Mouse (Mus musculus) heart, embryonic 13.5 days (tissue): Measurements from ENCODE around the gene Cyp27a1. TPM values are rescaled to one million over a fixed set of nuclear protein-coding genes. Genes with fewer than 3 reads are reported as not detected.
A peak's percentile ranks its signal among the peaks of the same experiment; 100 is the strongest.

Experiments used
- ATAC-seq: fragments of 200-750 bp; cut with Nextera tagmentation; 2 replicates; pipeline ENCODE4 v1.8.0; 2017; ENCODE audit warnings: moderate TSS enrichment; ENCODE audit not compliant: insufficient number of reproducible peaks, low FRiP score, low TSS enrichment; ENCODE audit errors: extremely low read depth
- H3K27ac ChIP-seq: fragments of 300-500 bp; sonication (generic); replicated peaks from 2 replicates; pipeline ENCODE4 v1.5.1; 2015; ENCODE audit warnings: moderate library complexity, mild to moderate bottlenecking, inconsistent platforms
- H3K27me3 ChIP-seq: fragments of 300-500 bp; sonication (generic); replicated peaks from 2 replicates; pipeline ENCODE4 v1.6.1; 2015; ENCODE audit warnings: mild to moderate bottlenecking, inconsistent platforms
- H3K36me3 ChIP-seq: fragments of 300-500 bp; sonication (generic); 2 replicates; pipeline ENCODE4 v1.6.1; 2015; ENCODE audit warnings: mild to moderate bottlenecking, inconsistent platforms
- H3K4me1 ChIP-seq: fragments of 300-500 bp; sonication (generic); 2 replicates; pipeline ENCODE4 v1.6.1; 2015; ENCODE audit warnings: inconsistent platforms
- H3K4me2 ChIP-seq: fragments of 300-500 bp; sonication (generic); 2 replicates; pipeline ENCODE4 v1.6.1; 2015; ENCODE audit warnings: inconsistent platforms, mild to moderate bottlenecking, moderate library complexity
- H3K4me3 ChIP-seq: fragments of 300-500 bp; sonication (generic); 2 replicates; pipeline ENCODE4 v1.5.1; 2015; ENCODE audit warnings: moderate library complexity, mild to moderate bottlenecking, inconsistent platforms
- H3K9ac ChIP-seq: fragments of 300-500 bp; sonication (generic); 2 replicates; pipeline ENCODE4 v1.6.1; 2015; ENCODE audit warnings: inconsistent platforms, mild to moderate bottlenecking, moderate library complexity
- H3K9me3 ChIP-seq: fragments of 300-500 bp; sonication (generic); 2 replicates; pipeline ENCODE4 v1.6.1; 2016; ENCODE audit warnings: inconsistent platforms
- WGBS: fragments of 180-500 bp; shearing (Covaris S2); methylation state at CpG from one replicate; pipeline ENCODE4 v1.1.7; 2015; ENCODE audit warnings: mixed read lengths; 5-methylcytosine and 5-hydroxymethylcytosine counted together
- polyA plus RNA-seq: library from polyadenylated mRNA; unstranded; fragments of >200 nt; fragmentation: Nextera tagmentation; extraction: Ambion mirVana; gene quantifications from 2 replicates; pipeline ENCODE4 v1.2.1, GENCODE M21; 2015

The Cyp27a1 gene
- 11.1 and 11.3 TPM in 2 replicates for polyA plus RNA-seq

DNA sequence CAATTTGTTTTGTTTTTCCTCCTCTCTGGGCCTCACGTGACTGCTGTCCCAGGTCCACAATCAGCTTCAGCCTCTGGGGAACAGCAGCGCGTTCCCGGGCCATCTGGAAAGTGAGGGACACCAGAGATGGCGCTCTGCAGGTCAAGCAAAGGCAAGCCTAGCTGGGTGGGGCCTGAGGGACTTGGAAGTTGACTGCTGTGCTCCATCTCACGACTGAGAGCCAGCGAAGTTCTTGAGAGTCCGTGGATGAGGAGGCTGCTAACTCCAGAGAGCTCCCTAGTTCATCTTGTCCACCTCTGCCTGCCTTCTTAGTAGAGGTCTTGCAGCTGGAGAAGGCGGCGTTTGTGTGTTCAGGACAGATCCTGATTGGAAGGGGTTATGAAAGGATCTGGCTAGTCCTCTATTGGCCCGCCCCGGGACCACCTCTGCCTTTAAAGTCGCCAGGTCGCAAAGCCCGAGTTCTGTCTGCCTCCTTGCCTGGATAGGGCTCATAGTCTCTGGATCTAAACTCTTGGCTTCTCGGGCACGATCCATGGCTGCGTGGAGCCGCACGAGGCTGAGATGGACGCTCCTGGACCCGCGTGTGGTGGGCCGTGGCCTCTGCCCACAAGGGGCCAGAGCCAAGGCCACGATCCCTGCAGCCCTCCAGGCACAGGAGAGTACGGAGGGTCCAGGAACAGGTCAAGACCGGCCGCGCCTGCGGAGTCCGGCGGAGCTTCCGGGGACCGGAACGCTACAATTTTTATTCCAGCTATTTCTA is at the start of gene Cyp27a1:
TSS of gene Cyp27a1 (plus strand) at position 476 of the 760 bp plus-strand sequence.
- Histone ChIP-seq H3K4me3 (peak within 1 kb of the TSS; percentile 74), H3K4me2 (peak within 1 kb of the TSS; percentile 97), H3K4me1 (peaks cover 18% of the 10 kb centered on the region), H3K9me3 (no peaks in the 10 kb centered on the region), H3K9ac (peak within 1 kb of the TSS; percentile 90), H3K36me3 (no peaks in the 10 kb centered on the region), H3K27ac (peak within 1 kb of the TSS; percentile 55), H3K27me3 (no peaks in the 10 kb centered on the region)
- ATAC-seq: peak; percentile 61; the same call in 1 of the 2 replicates
- WGBS: 3% methylated on average over 35 of the region's 35 CpGs

GRCm38 (mm10) chr1:74665153-74665552 is 48.2 kb upstream of the Cyp27a1 start:
- ATAC-seq: no peak
- no peaks in the 10 kb centered on the region for H3K9me3 ChIP-seq

DNA sequence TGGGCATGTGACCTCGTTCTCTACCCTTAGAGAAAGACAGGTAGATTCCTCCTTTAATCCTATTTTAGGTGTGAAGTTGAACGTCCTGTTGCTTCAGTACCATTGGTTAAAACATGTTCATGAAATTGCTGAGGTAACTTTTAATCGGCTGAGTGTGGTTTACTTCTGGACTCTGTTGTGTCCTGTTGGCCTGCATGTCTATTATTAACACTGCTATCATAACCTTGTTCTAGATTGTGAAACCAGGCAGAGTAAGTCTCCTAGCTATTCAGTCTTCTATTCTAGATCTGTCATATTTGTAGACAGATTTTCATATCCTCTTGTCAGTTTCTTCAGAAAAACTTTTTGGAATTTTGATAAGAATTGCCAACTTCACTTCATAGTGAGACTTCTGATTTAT is 45.0 kb upstream of the Cyp27a1 start:
- Histone ChIP-seq H3K9me3 (no peaks in the 10 kb centered on the region), H3K4me2 (no peak overlapping the region), H3K4me3 (no peak overlapping the region), H3K27me3 (no peaks in the 10 kb centered on the region), H3K9ac (no peak overlapping the region), H3K4me1 (peaks cover 55% of the 10 kb centered on the region), H3K36me3 (peaks cover 35% of the 10 kb centered on the region), H3K27ac (peak overlapping the region; percentile 16; the same call in 1 of the 2 replicates)
- ATAC-seq: no peak
- 58% methylated on average over 3 of the region's 3 CpGs for WGBS

More at GRCm38 (mm10) chr1:74665153-74665552, 48.2 kb upstream of the Cyp27a1 start:
- 39% methylated on average over 6 of the region's 6 CpGs for WGBS
- no peaks in the 10 kb centered on the region for H3K27me3 ChIP-seq
- no peak overlapping the region for H3K4me2 ChIP-seq
- H3K4me1 ChIP-seq: peaks cover 57% of the 10 kb centered on the region
- H3K9ac ChIP-seq: peak overlapping the region; percentile 44; the same call in 1 of the 2 replicates
- H3K36me3 ChIP-seq: peaks cover 15% of the 10 kb centered on the region; the same call in 1 of the 2 replicates
- no peak overlapping the region for H3K4me3 ChIP-seq
- H3K27ac ChIP-seq: no peak overlapping the region

- H3K36me3 ChIP-seq: peaks cover 41% of the 10 kb centered on the region
- H3K4me1 ChIP-seq: peaks cover 21% of the 10 kb centered on the region
- WGBS: 41% methylated on average over 7 of the region's 7 CpGs
- no peaks in the 10 kb centered on the region for H3K9me3 ChIP-seq
- no peak for ATAC-seq
- no peak overlapping the region for H3K4me3 ChIP-seq
- H3K9ac ChIP-seq: 0 out of 2 replicates have a peak overlapping the region, but pooled peaks have one; percentile 24
- no peak overlapping the region for H3K27ac ChIP-seq
- no peak overlapping the region for H3K4me2 ChIP-seq
- H3K27me3 ChIP-seq: no peaks in the 10 kb centered on the region
These were observed 40.6 kb upstream of the Cyp27a1 start for GRCm38 (mm10) chr1:74672731-74673130.

DNA sequence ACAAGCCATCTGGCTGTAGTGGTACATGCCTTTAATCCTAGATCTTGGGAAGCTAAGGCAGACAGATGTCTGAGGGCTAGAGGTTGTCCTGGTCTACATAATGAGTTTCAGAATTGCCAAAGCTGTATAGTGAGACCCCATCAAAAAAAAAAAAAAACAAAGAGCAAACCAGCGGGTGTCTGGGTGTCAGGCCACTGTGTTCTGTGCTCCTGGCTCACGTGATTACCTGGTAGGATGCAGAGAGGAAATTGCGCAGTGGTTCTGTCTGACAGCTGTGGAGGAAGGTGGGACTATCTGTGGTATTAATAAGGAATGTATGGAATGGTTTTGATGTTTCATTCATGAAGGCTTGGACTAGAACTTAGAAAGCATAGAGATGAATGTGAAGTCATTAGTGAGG is 36.5 kb upstream of the Cyp27a1 start:
- H3K36me3 ChIP-seq: peaks cover 62% of the 10 kb centered on the region
- no peak for ATAC-seq

DNA sequence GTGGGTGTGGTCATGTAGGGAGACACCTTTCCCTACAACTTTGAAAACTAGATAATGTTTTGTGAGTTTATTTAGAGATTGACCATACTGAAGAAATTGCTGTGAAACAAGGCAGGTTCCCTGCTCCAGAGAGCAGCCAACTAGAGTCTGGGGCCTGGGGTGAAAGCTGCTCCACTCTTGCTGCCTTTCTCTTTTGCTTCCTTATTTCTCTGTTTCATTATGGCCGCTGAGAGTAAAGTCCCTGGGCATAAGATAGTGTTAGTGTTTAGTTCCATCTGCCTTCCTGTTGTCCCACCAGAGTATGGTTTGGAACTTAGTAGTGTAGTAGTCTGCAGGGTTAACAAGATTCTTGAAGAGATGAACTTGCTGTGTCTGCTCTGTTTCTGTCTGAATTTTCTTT is 35.5 kb upstream of the Cyp27a1 start:
- H3K9ac ChIP-seq: no peak overlapping the region
- H3K9me3 ChIP-seq: no peaks in the 10 kb centered on the region
- 82% methylated on average over 1 of the region's 1 CpGs for WGBS
- ATAC-seq: no peak
- peaks cover 4% of the 10 kb centered on the region for H3K4me1 ChIP-seq
- H3K4me3 ChIP-seq: no peak overlapping the region
- no peaks in the 10 kb centered on the region for H3K27me3 ChIP-seq
- peaks cover 63% of the 10 kb centered on the region for H3K36me3 ChIP-seq
- no peak overlapping the region for H3K4me2 ChIP-seq
- no peak overlapping the region for H3K27ac ChIP-seq

More for the DNA sequence above, 36.5 kb upstream of the Cyp27a1 start:
- H3K4me1 ChIP-seq: peaks cover 11% of the 10 kb centered on the region
- no peak overlapping the region for H3K9ac ChIP-seq
- H3K9me3 ChIP-seq: no peaks in the 10 kb centered on the region
- no peak overlapping the region for H3K27ac ChIP-seq
- H3K4me3 ChIP-seq: no peak overlapping the region
- 92% methylated on average over 3 of the region's 3 CpGs for WGBS
- H3K4me2 ChIP-seq: no peak overlapping the region
- H3K27me3 ChIP-seq: no peaks in the 10 kb centered on the region

DNA sequence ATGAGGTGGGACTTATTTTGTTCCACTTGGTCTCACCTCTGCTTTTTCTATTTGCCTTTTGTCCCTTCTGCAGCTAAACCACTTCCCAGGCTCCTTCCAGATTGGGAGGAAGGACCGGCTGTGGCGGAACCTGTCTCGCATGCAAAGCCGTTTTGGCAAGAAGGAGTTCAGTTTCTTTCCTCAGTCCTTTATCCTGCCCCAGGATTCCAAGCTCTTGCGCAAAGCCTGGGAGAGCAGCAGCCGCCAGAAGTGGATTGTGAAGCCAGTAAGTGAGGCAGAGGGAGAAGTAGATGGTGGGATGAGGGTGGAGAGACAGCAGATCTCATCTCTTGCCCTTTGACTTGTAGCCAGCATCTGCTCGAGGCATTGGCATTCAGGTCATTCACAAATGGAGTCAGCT is 26.2 kb upstream of the Cyp27a1 start:
- Histone ChIP-seq H3K4me2 (no peak overlapping the region), H3K9me3 (no peaks in the 10 kb centered on the region), H3K9ac (no peak overlapping the region), H3K4me3 (no peak overlapping the region), H3K27me3 (no peaks in the 10 kb centered on the region), H3K27ac (no peak overlapping the region), H3K4me1 (no peaks in the 10 kb centered on the region), H3K36me3 (peaks cover 96% of the 10 kb centered on the region)
- whole genome bisulfite sequencing: 90% methylated on average over 7 of the region's 7 CpGs
- no peak for ATAC-seq

GRCm38 (mm10) chr1:74693891-74694583 is 19.3 kb upstream of the Cyp27a1 start:
- Histone ChIP-seq H3K9me3 (no peaks in the 10 kb centered on the region), H3K27me3 (no peaks in the 10 kb centered on the region), H3K4me2 (no peak overlapping the region), H3K9ac (no peak overlapping the region), H3K4me3 (no peak overlapping the region), H3K4me1 (peaks cover 18% of the 10 kb centered on the region), H3K27ac (no peak overlapping the region), H3K36me3 (peaks cover 96% of the 10 kb centered on the region)
- WGBS: 84% methylated on average over 8 of the region's 8 CpGs
- ATAC-seq: no peak

DNA sequence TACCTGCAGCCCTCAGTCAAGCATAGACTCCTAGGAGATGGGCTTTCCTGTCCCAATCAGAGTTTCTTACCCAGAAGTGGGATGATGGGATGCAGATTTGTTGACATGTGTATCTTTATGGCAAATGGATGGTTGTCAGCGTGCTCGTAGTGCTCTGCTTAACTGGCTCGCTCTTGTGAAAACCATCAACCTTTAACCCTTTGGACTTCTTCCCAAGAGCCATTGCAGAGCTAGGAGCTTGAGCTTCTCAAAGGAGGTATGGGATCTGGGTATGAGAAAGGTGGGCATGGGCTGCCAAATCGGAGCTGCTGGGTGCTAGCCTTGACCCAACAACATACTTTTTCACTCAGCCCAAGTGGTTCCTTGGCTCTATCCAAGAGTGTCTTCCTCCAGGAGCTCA is 17.5 kb upstream of the Cyp27a1 start:
- Histone ChIP-seq H3K4me3 (no peak overlapping the region), H3K9ac (no peak overlapping the region), H3K4me1 (peaks cover 30% of the 10 kb centered on the region), H3K27ac (no peak overlapping the region), H3K9me3 (no peaks in the 10 kb centered on the region), H3K4me2 (no peak overlapping the region), H3K27me3 (no peaks in the 10 kb centered on the region), H3K36me3 (peaks cover 94% of the 10 kb centered on the region)
- whole genome bisulfite sequencing: 90% methylated on average over 4 of the region's 4 CpGs
- no peak for ATAC-seq

GRCm38 (mm10) chr1:74697416-74697815 is 16.0 kb upstream of the Cyp27a1 start:
- no peak overlapping the region for H3K4me3 ChIP-seq
- peaks cover 30% of the 10 kb centered on the region for H3K4me1 ChIP-seq
- H3K9me3 ChIP-seq: no peaks in the 10 kb centered on the region
- no peak overlapping the region for H3K27ac ChIP-seq
- no peak overlapping the region for H3K9ac ChIP-seq
- ATAC-seq: no peak
- WGBS: 67% methylated on average over 6 of the region's 6 CpGs
- H3K4me2 ChIP-seq: no peak overlapping the region
- peaks cover 89% of the 10 kb centered on the region for H3K36me3 ChIP-seq
- H3K27me3 ChIP-seq: no peaks in the 10 kb centered on the region

- no peak overlapping the region for H3K4me2 ChIP-seq
- no peaks in the 10 kb centered on the region for H3K27me3 ChIP-seq
- WGBS: 92% methylated on average over 1 of the region's 1 CpGs
- peak overlapping the region; percentile 76 for H3K27ac ChIP-seq
- H3K4me3 ChIP-seq: no peak overlapping the region
- peaks cover 83% of the 10 kb centered on the region for H3K36me3 ChIP-seq
- peaks cover 30% of the 10 kb centered on the region for H3K4me1 ChIP-seq
- ATAC-seq: no peak
- no peaks in the 10 kb centered on the region for H3K9me3 ChIP-seq
- H3K9ac ChIP-seq: no peak overlapping the region
These were observed 15.0 kb upstream of the Cyp27a1 start for GRCm38 (mm10) chr1:74698353-74698752.
